Mouse (Mus musculus) ES-E14 (cell line): ENCODE measurements around the gene Dagla. TPM values are rescaled to one million over a fixed set of nuclear protein-coding genes. Genes with fewer than 3 reads are reported as not detected.
A peak's percentile ranks its signal among the peaks of the same experiment; 100 is the strongest.

Experiments
- DNase-seq: peaks from one replicate; pipeline ENCODE4 v3.0.0-alpha.2; 2013; ENCODE audit warnings: low read depth, low spot score
- H3K27ac ChIP-seq: 2 replicates; pipeline ENCODE4 v1.5.1; 2012; ENCODE audit warnings: low read depth, mild to moderate bottlenecking, low read length, moderate library complexity, mixed read lengths; ENCODE audit not compliant: poor library complexity, insufficient read depth, severe bottlenecking
- H3K36me3 ChIP-seq: 2 replicates; pipeline ENCODE4 v1.6.1; 2012; ENCODE audit warnings: mild to moderate bottlenecking, low read length, moderate library complexity, mixed read lengths; ENCODE audit not compliant: control insufficient read depth, poor library complexity, insufficient read depth, severe bottlenecking
- H3K4me1 ChIP-seq, 2 experiments: fragments of 150-350 bp in 1 of 2; sonication (generic) in 1 of 2; 2 replicates each; pipeline ENCODE4 v1.6.1; 2012; ENCODE audit warnings: low read length in 2 of 2, mild to moderate bottlenecking in 1 of 2, mixed read lengths in 1 of 2; ENCODE audit not compliant: control insufficient read depth in 2 of 2, insufficient read depth in 2 of 2, poor library complexity in 1 of 2
- H3K4me3 ChIP-seq, 2 experiments: fragments of 150-350 bp in 1 of 2; sonication (generic) in 1 of 2; 2 replicates each; pipeline ENCODE4 v1.5.1; 2012; ENCODE audit warnings: low read length in 2 of 2, low read depth in 1 of 2, mild to moderate bottlenecking in 1 of 2, mixed read lengths in 1 of 2; ENCODE audit not compliant: insufficient read depth in 1 of 2, poor library complexity in 1 of 2, severe bottlenecking in 1 of 2
- H3K9ac ChIP-seq: 2 replicates; pipeline ENCODE4 v1.6.1; 2012; ENCODE audit warnings: low read depth, mild to moderate bottlenecking, low read length, mixed read lengths; ENCODE audit not compliant: poor library complexity, insufficient read depth, severe bottlenecking
- H3K9me3 ChIP-seq: fragments of 150-350 bp; sonication (generic); 2 replicates; pipeline ENCODE4 v1.6.1; 2012; ENCODE audit warnings: low read depth, mild to moderate bottlenecking, low read length; ENCODE audit not compliant: control insufficient read depth, insufficient read depth
- CHD2 ChIP-seq: IDR thresholded peaks from 2 replicates; pipeline ENCODE4 v1.6.1; 2014; ENCODE audit warnings: mild to moderate bottlenecking, low read depth, low read length, inconsistent platforms
- HCFC1 ChIP-seq: IDR thresholded peaks from 2 replicates; pipeline ENCODE4 v1.6.1; 2012; ENCODE audit warnings: low read length, inconsistent platforms, borderline replicate concordance; ENCODE audit not compliant: insufficient read depth
- MAFK ChIP-seq: IDR thresholded peaks from 2 replicates; pipeline ENCODE4 v1.6.1; 2014; ENCODE audit warnings: mild to moderate bottlenecking, low read depth, low read length, inconsistent platforms; ENCODE audit not compliant: insufficient read depth
- ZC3H11A ChIP-seq: IDR thresholded peaks from 2 replicates; pipeline ENCODE4 v1.6.1; 2012; ENCODE audit warnings: low read depth, mild to moderate bottlenecking, inconsistent platforms, low read length, borderline replicate concordance
- ZNF384 ChIP-seq: IDR thresholded peaks from 2 replicates; pipeline ENCODE4 v1.6.1; 2012; ENCODE audit warnings: low read depth, low read length, inconsistent platforms
- in situ Hi-C, 2 experiments: fragments of 600-800 bp; cut with MboI; formaldehyde crosslinking; loops; one replicate each; pipeline ENCODE4 v1.15.1; 2025; ENCODE audit warnings: low sequenced_read_pairs in 2 of 2, inconsistent platforms in 1 of 2; ENCODE audit not compliant: unreplicated experiment in 2 of 2
- total RNA-seq: library from RNA; depleted of rRNA; stranded (reverse); fragments of 300-350 nt; gene quantifications from 2 replicates; pipeline ENCODE4 v1.2.3, GENCODE M21; 2012

The Dagla gene
- total RNA-seq, 1 experiment = 1.2 TPM

- H3K9me3 ChIP-seq = no peaks in the 10 kb centered on the region
- H3K36me3 ChIP-seq = no peaks in the 10 kb centered on the region
- no peak for DNase-seq
- TF ChIP-seq MAFK (no peak), HCFC1 (no peak), ZC3H11A (no peak), CHD2 (no peak), ZNF384 (no peak)
- H3K9ac ChIP-seq = no peak overlapping the region
- no peak overlapping the region for H3K4me3 ChIP-seq
- H3K4me1 ChIP-seq = peaks cover 0 to 10% of the 10 kb centered on the region in 2 experiments; a peak in 1 of 4 replicates
- no peak overlapping the region for H3K27ac ChIP-seq
- in situ Hi-C loops = no loop called here
These were observed 2.7 kb upstream of the Dagla start for GRCm38 (mm10) chr19:10307351-10307750.

GRCm38 (mm10) chr19:10306521-10307243 lies 2.0 kb upstream of the Dagla start:
- no peaks in the 10 kb centered on the region for H3K9me3 ChIP-seq
- TF ChIP-seq HCFC1 (no peak), CHD2 (no peak), MAFK (no peak), ZNF384 (no peak), ZC3H11A (no peak)
- DNase-seq = no peak
- in situ Hi-C loops = no loop called here
- H3K9ac ChIP-seq = no peak overlapping the region
- H3K27ac ChIP-seq = no peak overlapping the region
- no peak overlapping the region for H3K4me3 ChIP-seq
- H3K36me3 ChIP-seq = no peaks in the 10 kb centered on the region
- peaks cover 0 to 10% of the 10 kb centered on the region in 2 experiments; a peak in 1 of 4 replicates for H3K4me1 ChIP-seq

GRCm38 (mm10) chr19:10305640-10306039 lies 963 bp upstream of the Dagla start:
- DNase-seq = no peak
- H3K4me1 ChIP-seq = peaks cover 0 to 10% of the 10 kb centered on the region in 2 experiments; a peak in 1 of 4 replicates
- H3K4me3 ChIP-seq = no peak overlapping the region
- TF ChIP-seq HCFC1 (no peak), ZC3H11A (no peak), ZNF384 (no peak), CHD2 (no peak), MAFK (no peak)
- no peaks in the 10 kb centered on the region for H3K9me3 ChIP-seq
- in situ Hi-C loops = no loop called here
- no peak overlapping the region for H3K9ac ChIP-seq
- H3K36me3 ChIP-seq = no peaks in the 10 kb centered on the region
- H3K27ac ChIP-seq = no peak overlapping the region

- Histone ChIP-seq H3K9me3 (no peaks in the 10 kb centered on the region), H3K27ac (no peak overlapping the region), H3K9ac (peak overlapping the region; percentile 56), H3K4me3 (peak overlapping the region in 1 of 2 experiments; percentile 78; a peak in 2 of 4 replicates), H3K4me1 (peaks cover 0 to 10% of the 10 kb centered on the region in 2 experiments; a peak in 1 of 4 replicates), H3K36me3 (no peaks in the 10 kb centered on the region)
- DNase-seq = no peak
- no peak for TF ChIP-seq CHD2
- no peak for TF ChIP-seq HCFC1
- no peak for TF ChIP-seq MAFK
- TF ChIP-seq ZNF384 = no peak
- no peak for TF ChIP-seq ZC3H11A
- in situ Hi-C loops = no loop called here
These were observed 282 bp downstream of the Dagla start for GRCm38 (mm10) chr19:10304395-10304794.
